Mouse (Mus musculus) kidney, embryonic 16.5 days (tissue): Measurements from ENCODE around the gene Kcnh5. TPM values are rescaled to one million over a fixed set of nuclear protein-coding genes. Genes with fewer than 3 reads are reported as not detected.

Experiments
- ATAC-seq: fragments of 200-750 bp; cut with Nextera tagmentation; 2 replicates; pipeline ENCODE4 v1.8.0; 2017; ENCODE audit warnings: moderate TSS enrichment; ENCODE audit not compliant: low FRiP score, low TSS enrichment
- H3K27ac ChIP-seq: fragments of 300-500 bp; sonication (generic); 2 replicates; pipeline ENCODE4 v1.5.1; 2014; ENCODE audit warnings: low read length
- H3K27me3 ChIP-seq: fragments of 300-500 bp; sonication (generic); 2 replicates; pipeline ENCODE4 v1.6.1; 2014; ENCODE audit warnings: low read length, control low read depth, mixed read lengths; ENCODE audit not compliant: insufficient read depth
- H3K36me3 ChIP-seq: fragments of 300-500 bp; sonication (generic); 2 replicates; pipeline ENCODE4 v1.6.1; 2014; ENCODE audit warnings: low read length, control low read depth, mixed read lengths; ENCODE audit not compliant: insufficient read depth
- H3K4me1 ChIP-seq: fragments of 300-500 bp; sonication (generic); 2 replicates; pipeline ENCODE4 v1.6.1; 2014; ENCODE audit warnings: low read length, control low read depth, mixed read lengths; ENCODE audit not compliant: insufficient read depth
- H3K4me2 ChIP-seq: fragments of 300-500 bp; sonication (generic); replicated peaks from 2 replicates; pipeline ENCODE4 v1.6.1; 2014; ENCODE audit warnings: low read depth, low read length
- H3K4me3 ChIP-seq: fragments of 300-500 bp; sonication (generic); 2 replicates; pipeline ENCODE4 v1.5.1; 2014; ENCODE audit warnings: mild to moderate bottlenecking, low read length
- H3K9ac ChIP-seq: fragments of 300-500 bp; sonication (generic); replicated peaks from 2 replicates; pipeline ENCODE4 v1.6.1; 2014; ENCODE audit warnings: low read length
- H3K9me3 ChIP-seq: fragments of 300-500 bp; sonication (generic); 2 replicates; pipeline ENCODE4 v1.6.1; 2016; ENCODE audit warnings: low read length, control low read depth
- WGBS: fragments of 180-500 bp; shearing (Covaris S2); extraction: QIAGEN DNeasy Blood & Tissue Kit; methylation state at CpG from one replicate; pipeline ENCODE4 v1.1.7; 2014; 5-methylcytosine and 5-hydroxymethylcytosine counted together
- polyA plus RNA-seq: library from polyadenylated mRNA; unstranded; fragments of >200 nt; fragmentation: Nextera tagmentation; extraction: Ambion mirVana; gene quantifications from 2 replicates; pipeline ENCODE4 v1.2.1, GENCODE M21; 2015

The Kcnh5 gene
- polyA plus RNA-seq, 1 experiment from 2014 or later: 0.54 TPM

DNA sequence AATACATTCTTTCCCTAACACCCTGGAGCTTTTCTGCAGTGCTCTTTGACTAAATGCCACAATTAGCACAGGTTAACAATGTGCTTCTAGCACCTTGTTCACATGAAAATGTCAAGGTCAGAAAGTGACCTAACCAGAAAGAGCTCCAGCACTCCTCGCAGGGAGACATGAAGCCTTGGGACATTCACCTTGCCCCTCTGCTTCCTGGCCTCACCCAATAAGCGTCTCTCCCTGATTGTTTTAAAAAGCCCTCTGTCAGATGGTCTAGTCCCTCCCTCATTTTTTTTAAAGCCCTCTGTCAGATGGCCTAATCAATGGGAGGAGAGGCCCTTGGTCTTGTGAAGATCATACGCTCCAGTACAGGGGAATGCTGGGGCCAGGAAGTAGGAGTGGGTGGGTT lies 287.7 kb downstream of the Kcnh5 start:
- Histone ChIP-seq H3K27ac (no peak overlapping the region), H3K4me2 (no peak overlapping the region), H3K27me3 (no peaks in the 10 kb centered on the region), H3K9me3 (no peaks in the 10 kb centered on the region), H3K4me3 (no peak overlapping the region), H3K9ac (no peak overlapping the region), H3K36me3 (no peaks in the 10 kb centered on the region), H3K4me1 (no peaks in the 10 kb centered on the region)
- 62% methylated on average over 3 of the region's 3 CpGs for WGBS
- no peak for ATAC-seq

DNA sequence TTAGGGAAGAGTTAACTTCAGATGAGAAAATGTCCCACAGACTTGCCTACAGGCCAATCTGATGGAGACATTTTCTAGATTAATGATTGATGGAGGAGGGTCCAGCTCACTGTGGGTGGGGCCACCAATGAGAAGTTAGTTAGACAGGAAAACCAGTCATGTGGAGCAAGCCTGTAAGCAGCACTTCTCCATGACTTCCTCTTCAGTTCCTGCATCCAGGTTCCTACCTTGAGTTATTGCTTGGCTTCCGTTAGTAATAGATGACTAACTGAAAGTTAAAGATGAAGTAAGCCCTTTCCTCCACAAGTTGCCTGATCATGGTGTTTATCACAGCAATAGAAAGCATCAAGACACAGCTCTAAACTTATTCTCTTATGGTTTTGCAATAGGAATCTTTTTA lies 290.1 kb downstream of the Kcnh5 start:
- Histone ChIP-seq H3K9ac (no peak overlapping the region), H3K4me1 (no peaks in the 10 kb centered on the region), H3K9me3 (no peaks in the 10 kb centered on the region), H3K27ac (no peak overlapping the region), H3K4me3 (no peak overlapping the region), H3K4me2 (no peak overlapping the region), H3K36me3 (no peaks in the 10 kb centered on the region), H3K27me3 (no peaks in the 10 kb centered on the region)
- WGBS: 64% methylated on average over 1 of the region's 1 CpGs
- no peak for ATAC-seq

DNA sequence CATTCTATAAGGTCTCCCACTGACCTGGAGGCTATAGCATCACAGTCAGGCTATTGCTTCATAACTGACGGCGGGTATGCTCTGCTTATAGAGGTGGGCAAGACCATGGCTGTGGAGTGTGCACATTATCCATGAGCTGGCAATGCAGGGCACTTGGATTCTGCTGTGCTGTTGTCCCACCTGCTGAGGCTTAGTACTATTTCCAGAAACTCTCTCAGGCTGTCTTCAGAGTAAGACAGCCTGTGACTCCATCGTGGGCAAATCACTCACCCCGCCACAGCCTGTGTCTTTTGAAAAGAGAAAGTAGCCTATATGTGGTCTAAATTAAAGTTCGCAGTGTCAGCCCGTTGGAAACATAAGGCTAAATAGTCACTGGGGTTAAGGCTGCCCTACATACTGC lies 295.8 kb downstream of the Kcnh5 start:
- Histone ChIP-seq H3K4me1 (no peaks in the 10 kb centered on the region), H3K4me2 (no peak overlapping the region), H3K36me3 (no peaks in the 10 kb centered on the region), H3K27ac (no peak overlapping the region), H3K9me3 (no peaks in the 10 kb centered on the region), H3K27me3 (no peaks in the 10 kb centered on the region), H3K9ac (no peak overlapping the region), H3K4me3 (no peak overlapping the region)
- no peak for ATAC-seq
- 79% methylated on average over 6 of the region's 6 CpGs for WGBS

DNA sequence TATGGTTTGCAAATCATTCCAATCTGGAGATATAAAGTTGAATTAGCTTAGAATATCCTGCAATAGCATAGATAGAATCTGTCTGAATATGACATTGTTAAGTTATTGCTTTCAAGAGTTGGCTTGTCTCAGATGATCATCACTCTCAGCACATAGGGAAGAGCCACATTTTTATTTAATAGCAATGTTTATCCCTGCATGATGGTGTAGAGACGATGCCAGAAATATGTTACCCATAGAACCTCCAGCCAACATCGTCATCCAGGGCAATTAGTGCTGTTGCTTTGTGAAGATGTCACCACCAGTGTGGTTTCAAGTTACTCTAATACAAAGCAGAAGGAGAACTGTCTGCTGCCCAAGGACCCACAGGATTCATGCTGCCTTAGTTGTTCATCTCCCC lies 321.5 kb downstream of the Kcnh5 start:
- H3K9ac ChIP-seq: no peak overlapping the region
- no peaks in the 10 kb centered on the region for H3K4me1 ChIP-seq
- no peak for ATAC-seq
- H3K27me3 ChIP-seq: no peaks in the 10 kb centered on the region
- H3K9me3 ChIP-seq: no peaks in the 10 kb centered on the region
- no peak overlapping the region for H3K4me3 ChIP-seq
- no peak overlapping the region for H3K4me2 ChIP-seq
- WGBS: 73% methylated on average over 2 of the region's 2 CpGs
- H3K36me3 ChIP-seq: no peaks in the 10 kb centered on the region
- H3K27ac ChIP-seq: no peak overlapping the region

DNA sequence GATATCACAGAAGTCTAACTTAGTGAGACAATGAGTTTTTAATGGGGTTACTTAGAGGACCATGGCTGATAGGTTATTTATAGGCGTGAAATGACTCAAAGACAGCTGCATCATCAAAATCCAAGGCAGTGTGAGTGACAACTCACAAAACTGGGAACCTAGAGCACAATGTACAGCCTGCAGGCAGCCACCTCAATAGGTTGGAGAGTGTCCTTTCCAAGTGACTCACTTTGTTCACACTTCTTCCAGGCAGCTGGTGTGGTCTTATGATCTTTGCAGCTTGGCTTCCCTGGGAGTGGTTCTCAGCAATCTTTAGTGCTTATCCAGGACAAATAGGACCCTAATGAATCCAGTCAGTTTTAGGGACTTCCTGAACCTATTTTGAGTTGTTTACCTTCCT lies 322.9 kb downstream of the Kcnh5 start:
- Histone ChIP-seq H3K4me2 (no peak overlapping the region), H3K4me1 (no peaks in the 10 kb centered on the region), H3K9me3 (no peaks in the 10 kb centered on the region), H3K36me3 (no peaks in the 10 kb centered on the region), H3K27ac (no peak overlapping the region), H3K4me3 (no peak overlapping the region), H3K9ac (no peak overlapping the region), H3K27me3 (no peaks in the 10 kb centered on the region)
- WGBS: 88% methylated on average over 1 of the region's 1 CpGs
- no peak for ATAC-seq

DNA sequence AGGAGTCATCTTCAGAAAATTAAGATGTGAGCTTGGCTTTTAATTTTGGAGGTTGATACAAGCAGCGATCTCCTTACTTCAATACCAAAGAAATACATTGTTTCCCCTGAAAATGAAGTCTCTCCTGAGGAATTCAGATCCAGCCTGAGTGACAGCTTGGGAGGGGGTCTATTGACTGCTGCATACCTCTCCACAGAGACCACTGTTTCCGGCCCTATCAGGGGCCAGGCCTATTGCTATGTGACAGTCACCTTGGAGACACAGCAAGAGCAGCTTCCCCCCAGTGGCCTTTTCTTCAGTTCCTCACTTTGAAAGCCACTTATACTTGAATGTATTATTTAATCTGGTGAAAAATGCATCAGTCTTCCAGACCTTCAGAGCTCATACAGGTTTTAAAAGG lies 326.8 kb downstream of the Kcnh5 start:
- ATAC-seq: no peak
- Histone ChIP-seq H3K36me3 (no peaks in the 10 kb centered on the region), H3K9ac (no peak overlapping the region), H3K27me3 (no peaks in the 10 kb centered on the region), H3K4me3 (no peak overlapping the region), H3K9me3 (no peaks in the 10 kb centered on the region), H3K4me2 (no peak overlapping the region), H3K4me1 (no peaks in the 10 kb centered on the region), H3K27ac (no peak overlapping the region)
- WGBS: 71% methylated on average over 2 of the region's 2 CpGs

DNA sequence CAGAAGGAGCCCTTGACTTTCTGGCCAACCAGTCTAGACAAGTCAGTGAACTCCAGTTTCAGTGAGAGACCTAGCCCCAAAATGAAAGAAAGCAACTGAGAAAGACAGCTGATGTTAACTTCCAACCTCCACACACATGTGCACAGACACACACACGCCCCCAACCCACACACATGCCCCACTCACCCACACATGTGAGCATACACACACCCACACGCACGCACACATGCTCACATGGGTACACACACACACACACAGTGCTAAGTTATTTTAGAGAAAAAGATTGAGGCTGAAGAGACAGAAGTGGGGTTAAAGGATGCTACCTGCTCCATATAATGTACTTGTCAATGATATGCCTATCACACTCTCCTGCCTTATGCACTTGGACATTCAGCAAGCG lies 327.2 kb downstream of the Kcnh5 start:
- Histone ChIP-seq H3K4me2 (no peak overlapping the region), H3K36me3 (no peaks in the 10 kb centered on the region), H3K27me3 (no peaks in the 10 kb centered on the region), H3K9me3 (no peaks in the 10 kb centered on the region), H3K4me1 (no peaks in the 10 kb centered on the region), H3K4me3 (no peak overlapping the region), H3K27ac (no peak overlapping the region), H3K9ac (no peak overlapping the region)
- ATAC-seq: no peak
- 92% methylated on average over 4 of the region's 4 CpGs for WGBS

DNA sequence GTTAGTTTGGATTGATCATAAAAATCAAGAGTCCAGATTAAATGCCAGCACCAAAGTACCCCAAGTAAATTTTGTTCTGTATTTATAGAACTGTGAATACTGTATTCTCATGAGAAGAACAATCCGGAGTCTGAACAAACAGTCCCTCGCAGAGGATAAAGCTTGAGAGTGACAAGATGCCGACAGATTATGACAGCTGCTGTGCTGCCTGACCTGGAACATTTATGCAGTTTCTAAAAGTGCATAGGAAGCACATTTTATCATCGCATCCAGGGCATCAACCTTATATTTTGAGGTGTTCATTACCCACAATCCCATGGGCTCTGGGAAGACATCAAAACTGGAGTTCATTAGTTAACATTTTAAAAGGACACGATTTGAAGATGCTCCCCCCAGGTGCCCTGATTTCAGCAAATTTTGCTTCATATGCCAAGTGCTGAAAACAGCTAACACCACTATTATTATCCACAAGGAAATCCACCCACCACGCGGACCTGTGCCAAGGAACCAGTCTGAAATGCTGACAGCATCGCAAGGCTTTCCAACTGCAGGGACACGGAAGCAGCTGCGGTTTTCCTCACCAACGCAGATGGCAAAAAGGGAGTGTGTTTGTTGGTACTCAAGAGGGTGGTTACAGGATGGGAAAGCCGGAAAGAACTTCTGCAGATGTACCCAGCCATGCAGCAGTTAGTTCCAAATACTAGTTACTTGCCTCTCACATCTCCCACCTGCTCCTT lies 328.4 kb downstream of the Kcnh5 start:
- no peak overlapping the region for H3K9ac ChIP-seq
- no peaks in the 10 kb centered on the region for H3K4me1 ChIP-seq
- no peaks in the 10 kb centered on the region for H3K36me3 ChIP-seq
- no peak overlapping the region for H3K4me2 ChIP-seq
- 86% methylated on average over 12 of the region's 12 CpGs for WGBS
- H3K27ac ChIP-seq: no peak overlapping the region
- no peak for ATAC-seq
- no peaks in the 10 kb centered on the region for H3K27me3 ChIP-seq
- no peak overlapping the region for H3K4me3 ChIP-seq
- H3K9me3 ChIP-seq: no peaks in the 10 kb centered on the region

Other genes starting within 250 kb of the Kcnh5 start
- gene Rhoj, start 131.0 kb upstream of the Kcnh5 start, polyA plus RNA-seq: 57.3 and 58.3 TPM in 2 replicates
- not detected in 2 replicates for gene Gphb5, start 239.4 kb upstream of the Kcnh5 start, polyA plus RNA-seq